Mouse (Mus musculus) testis, postnatal 14 days (tissue): ENCODE data around the gene Asic2.

Experiments
- DNase-seq: peaks from one replicate; pipeline ENCODE4 v3.0.0; 2021; ENCODE audit warnings: low spot score

Asic2 gene

DNA sequence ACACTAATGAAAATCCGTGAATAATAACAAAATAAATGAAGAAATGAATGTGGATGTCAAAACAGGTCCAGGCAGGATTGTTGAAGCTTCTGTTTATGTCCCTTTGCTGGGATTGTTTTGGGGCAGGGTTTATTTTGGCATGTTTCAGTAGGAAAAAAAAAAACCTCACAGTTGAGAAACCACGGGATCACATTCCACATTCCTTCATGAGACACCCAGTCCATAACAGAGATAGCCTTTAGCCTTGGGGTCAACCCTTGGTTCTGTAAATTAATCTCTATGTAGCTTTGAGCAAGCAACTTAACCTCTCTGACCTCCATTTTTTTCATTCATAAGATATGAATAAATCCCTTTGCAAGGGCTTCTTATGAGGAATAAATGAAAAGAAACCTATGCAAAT is 127.3 kb downstream of the Asic2 start:
- no peak for DNase-seq

DNA sequence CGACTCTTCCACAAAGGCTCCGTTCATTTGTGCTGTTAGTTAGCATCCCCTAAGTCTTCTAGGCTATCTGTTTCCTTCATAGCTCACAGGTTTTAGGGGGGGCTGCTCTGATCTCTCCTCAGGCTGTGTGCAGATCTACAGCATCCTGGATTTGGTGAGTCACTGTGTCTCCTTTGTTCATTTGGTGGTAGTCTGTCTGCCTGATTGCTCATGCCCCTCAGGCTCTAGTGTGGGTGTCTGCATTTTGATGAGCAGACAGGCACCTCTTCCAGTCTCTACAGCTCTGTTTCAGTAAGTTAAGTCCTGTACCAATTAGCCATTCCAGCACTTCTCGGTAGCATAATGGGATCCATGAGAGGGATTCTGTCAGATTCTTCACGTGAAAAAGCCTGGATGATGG is 129.8 kb downstream of the Asic2 start:
- no peak for DNase-seq

DNA sequence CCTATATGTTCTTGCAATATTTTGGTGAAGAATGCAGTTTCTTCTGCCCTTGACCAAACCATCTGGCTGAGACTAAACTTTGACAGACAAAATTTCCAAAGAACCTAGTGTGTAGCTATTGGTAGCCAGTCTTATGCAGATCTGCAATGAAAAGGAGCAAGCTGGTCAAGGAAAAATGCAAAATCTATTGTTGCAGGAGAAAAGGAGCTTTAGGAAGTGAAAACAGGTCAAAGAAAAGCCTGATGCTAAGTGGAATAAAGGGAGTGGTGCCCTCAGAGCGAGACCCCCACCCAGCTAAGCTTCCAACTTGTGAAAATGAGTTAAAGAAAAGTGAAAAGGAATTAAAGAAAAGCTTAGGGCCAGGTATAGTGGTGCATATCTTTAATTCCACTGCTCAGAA is 135.9 kb downstream of the Asic2 start:
- no peak for DNase-seq

DNA sequence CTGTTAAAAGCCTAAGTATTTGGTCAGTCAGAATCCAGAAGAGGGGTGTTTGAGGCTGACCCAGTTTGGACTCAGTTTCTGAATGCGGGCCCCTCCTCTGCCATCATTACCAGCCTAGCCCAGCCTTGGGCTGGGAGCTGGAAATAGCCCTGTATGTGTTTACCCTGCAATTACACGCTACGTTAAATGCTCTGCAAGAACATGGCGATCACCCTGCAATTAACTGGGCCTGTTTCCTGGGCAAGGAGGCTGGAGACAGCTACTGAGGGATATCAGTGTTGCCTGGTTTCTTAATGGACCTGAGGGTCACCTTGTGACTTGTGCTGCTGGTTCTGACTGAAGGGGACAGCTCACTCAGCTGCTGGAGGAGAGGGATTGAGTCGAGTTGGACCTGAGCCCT is 151.7 kb downstream of the Asic2 start:
- DNase-seq = no peak

DNA sequence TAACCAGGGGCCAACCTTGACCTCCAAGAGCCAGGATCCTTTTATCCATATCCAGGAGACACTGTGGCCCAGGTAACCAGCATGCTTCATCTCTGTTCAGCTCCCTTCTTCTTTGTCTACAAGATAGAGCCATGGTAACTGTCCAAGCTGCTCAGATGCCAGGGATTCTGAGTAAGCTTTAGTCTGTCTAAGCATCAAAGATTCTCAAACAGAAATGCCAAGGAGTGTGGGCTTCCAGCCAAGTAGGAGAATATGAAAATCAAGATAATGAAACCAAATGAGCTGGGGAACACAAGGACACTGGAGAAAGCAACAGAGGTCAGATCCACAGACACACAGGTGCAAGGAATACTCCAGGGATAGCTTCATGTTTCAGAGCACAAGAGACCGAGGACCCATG is 153.4 kb downstream of the Asic2 start:
- no peak for DNase-seq

DNA sequence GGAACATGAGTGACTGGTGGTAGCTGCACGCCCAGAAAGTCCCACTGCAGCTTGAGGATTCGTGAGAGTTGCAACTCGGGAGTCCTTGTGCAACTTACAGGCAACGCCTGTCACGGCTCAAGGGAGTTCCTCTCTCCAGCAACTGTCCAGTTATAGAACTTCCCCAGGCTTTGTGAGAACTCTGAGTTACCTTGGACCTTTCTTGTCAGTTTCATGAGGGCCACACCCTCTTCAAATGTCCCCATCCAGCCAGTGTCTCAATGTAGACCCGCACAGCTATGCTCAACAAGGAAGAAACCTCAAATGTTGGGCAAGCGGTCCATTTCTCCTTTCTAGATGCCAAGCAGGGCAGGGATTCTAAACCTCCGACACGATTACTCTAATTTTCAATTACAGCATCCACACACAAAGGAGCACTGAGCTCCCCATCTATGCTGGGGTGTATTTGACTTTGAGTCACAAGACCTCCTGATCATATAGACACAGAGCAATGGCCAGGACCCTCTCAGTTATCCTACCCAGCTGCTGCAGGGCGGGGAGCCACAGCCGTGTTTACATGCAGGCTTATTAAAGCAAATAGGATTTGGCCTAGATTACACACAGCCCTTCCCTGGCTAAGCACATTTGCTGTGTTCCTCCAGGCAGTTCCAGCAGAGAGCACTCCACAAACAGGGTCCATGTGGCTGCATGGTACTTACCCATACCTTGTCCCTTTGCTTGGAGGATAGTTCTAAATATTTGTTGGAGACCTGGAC is 161.2 kb downstream of the Asic2 start:
- no peak for DNase-seq

DNA sequence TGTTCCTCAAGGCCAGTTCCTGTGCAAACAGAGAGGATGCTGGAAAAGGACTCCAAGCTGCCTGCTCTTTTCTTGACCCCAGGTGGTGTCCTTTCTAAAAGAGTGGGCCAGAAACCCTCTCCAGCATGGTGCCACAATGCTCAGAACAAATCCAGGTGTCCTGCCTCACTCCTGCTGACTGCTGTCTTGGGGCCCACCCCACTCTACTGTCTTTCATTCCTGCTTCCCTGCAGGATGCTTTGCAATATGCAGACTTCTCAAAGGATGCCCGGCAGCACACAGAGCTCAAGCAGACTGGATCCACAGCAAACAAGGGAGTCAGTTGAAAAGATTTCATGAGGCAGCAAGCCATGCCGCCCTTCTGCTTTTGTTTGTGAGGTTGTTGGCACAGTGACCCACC is 164.7 kb downstream of the Asic2 start:
- no peak for DNase-seq

DNA sequence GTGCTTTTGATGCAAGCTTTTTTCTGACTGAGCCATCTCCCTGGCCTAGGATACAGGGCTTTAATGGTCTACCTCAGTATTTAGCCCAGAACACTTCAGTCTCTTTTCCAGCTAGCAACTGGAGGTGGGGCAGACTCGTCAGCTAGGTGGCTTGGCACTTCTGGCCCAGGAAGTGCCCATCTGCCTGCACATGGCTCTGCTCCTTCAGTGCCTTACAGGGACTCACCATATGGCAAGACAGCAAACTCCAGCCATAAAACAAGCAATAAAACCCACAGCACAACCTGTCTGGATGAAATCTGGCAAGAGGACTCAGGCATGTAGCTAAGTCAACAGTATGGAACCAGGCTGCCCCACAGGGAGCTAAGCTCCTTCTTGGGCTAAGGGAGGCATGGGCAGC is 165.6 kb downstream of the Asic2 start:
- no peak for DNase-seq

DNA sequence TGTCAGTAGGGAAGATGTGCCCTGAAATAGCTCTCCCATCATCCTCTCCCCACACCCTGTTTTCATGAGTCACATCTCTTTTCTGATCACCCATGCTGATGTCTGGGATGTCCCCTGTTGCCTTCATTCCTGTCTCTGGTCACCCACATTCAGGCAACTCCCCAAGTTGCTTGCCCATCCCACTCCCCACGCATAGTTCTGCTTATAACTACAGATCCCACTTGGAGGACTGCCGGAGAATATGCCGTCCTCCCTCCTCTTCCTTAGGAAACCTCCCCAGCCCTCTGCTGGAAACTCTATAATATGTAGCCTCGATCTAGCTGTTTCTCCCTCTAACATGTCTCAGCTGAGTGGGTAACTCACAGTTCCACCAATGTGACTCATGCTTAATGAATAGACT is 167.4 kb downstream of the Asic2 start:
- no peak for DNase-seq

DNA sequence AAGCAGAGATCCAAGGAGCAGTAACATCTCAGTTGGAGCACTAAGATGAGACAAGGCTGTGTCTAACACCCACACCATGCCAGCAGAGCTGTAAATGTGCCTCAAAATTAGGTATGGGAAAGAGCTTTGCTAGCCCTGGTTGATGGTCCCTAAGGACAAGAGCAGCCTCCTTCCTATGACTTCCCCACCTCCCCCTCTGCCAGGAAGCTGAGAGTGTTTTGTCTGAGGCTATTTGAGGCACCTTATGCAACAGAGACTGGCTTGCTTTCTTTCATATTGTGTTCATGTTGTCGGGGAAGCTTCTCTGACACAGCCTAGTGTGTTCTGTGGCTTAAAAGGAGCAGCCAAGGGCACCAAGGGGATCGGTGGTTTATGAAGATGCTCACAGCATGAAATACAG is 174.7 kb downstream of the Asic2 start:
- DNase-seq = no peak

DNA sequence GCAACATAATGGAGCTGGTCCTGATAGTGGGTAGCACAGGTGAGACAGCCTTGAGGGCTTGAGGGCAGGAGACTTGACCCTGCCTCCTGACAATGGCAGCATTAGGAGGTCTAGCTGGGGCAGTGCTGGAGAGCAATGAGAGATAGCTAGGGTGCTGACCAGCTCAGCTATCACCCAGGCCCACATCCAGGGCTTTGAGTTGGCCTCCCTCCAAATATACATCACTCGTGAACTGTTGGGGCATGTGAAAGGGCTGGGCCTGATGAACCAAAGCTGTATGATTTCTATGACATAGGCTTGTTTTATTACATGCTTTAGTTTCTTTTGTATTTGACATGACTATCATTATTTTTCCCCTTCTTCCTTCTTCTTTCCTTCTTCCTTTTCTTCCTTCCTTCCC is 176.7 kb downstream of the Asic2 start:
- no peak for DNase-seq

DNA sequence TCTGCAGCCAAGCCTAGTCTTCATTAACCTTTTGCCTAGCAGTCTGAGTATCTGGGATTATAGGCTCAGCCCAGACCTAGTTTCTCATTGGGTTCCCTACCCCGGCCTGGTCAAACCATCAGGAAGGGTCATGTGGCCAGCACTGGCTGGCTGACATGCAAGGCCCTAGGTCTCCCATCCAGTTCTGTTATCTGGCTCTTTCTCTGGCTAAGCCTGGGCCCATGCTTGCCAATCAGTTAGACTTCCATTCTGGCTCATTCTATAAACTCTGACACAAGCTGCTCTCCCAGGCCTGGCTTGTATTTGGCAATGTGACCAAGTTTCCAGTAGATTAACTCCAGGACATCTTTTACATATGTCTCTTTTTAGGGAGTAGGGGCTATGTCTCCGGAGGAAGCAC is 187.7 kb downstream of the Asic2 start:
- DNase-seq = no peak

DNA sequence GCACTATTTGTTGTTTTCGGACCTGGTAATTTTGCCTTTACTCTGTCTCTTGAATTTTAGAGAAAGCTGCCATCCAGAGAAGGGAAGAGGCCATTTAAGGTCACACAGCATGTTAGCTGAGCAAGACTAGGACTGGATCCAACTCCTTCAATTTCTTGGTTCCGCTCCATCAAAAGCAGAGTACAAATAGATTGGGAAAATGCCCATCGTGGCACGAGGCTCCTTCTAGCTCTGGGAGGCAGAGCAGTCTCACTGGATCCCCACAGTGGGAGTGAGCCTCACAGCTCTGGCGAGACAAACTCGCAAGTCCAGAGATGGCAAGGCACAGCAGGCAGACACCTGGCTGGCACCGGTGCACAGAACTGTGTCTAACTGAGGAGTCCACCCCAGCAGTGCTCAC is 188.4 kb downstream of the Asic2 start:
- DNase-seq = peak; percentile 13

DNA sequence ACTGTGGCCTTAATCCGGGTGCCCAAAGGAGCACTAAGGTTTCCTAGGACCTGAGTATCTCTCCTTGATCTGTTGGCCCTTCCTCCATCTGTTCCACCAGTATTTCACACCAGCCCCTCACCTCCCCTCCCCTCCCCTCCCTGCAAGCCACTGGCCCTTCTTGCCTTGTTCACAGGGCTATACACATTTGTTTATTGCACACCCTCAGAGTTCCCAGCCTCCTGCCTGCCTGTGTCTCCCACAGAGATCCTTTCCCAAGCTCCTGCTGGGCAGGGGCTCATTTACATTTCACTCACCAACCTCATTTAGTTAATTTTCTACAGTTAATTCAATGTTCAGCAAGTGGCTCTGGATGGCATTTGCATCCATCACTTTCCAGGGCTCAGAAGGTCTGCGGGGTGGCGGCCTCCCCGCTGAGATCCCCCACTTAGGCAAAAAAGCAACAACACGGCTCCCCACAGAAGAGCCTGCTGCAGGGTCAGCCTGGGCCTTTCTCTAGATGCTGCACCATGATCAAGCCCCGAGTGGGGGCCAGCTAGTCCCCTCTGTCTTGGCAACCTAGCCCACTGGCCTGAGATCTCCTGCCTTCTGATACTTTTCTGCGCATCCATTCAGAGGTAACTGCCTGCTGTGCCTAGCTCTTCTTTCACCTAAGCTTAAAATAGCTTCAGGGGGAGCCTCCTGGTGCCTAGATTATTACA is 196.9 kb downstream of the Asic2 start:
- no peak for DNase-seq

DNA sequence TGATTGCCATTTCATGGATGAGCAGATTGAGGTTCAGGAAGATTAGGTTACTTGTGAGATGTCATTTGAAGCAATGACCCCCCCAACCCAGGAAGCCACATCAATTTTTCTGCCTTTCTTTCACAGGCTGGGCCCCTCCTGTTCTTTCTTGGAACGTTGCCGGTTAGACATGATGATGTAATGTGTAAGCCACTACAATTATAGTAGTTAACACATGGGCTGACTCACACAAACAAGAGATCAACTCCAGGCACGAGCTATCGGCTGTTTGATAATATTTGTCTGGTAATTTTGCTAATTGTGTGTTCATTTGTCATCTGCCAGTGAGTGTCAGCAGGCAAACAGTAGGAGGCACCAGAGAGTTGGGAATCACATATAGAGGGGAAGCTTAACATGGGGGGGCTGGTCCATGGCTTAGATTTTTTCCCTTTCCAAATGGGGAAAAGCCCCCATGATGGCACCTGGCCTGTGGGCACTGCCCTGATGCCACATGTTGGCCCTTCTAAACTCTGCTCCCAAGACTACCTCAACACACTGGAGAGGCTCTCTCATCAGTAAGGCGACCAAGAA is 198.5 kb downstream of the Asic2 start:
- DNase-seq = no peak

DNA sequence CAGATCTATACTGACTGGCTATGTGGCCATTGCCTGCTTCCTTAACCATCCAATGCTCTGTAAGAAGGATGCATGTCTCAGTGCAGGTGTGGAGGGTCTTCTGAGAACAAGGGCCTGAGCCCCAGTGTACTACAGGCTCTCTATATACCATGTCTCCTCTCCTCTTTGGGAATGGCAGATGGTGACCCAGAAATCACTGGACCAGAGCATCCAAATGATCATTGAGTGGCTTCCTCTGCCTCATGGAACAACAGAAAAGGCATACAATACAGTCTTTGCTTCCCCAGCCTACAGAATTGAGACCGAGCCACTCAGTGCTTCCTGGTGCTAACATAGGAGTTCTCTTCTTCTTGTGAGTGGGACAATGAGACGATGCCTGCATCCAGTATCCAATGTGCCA is 200.0 kb downstream of the Asic2 start:
- DNase-seq = no peak

DNA sequence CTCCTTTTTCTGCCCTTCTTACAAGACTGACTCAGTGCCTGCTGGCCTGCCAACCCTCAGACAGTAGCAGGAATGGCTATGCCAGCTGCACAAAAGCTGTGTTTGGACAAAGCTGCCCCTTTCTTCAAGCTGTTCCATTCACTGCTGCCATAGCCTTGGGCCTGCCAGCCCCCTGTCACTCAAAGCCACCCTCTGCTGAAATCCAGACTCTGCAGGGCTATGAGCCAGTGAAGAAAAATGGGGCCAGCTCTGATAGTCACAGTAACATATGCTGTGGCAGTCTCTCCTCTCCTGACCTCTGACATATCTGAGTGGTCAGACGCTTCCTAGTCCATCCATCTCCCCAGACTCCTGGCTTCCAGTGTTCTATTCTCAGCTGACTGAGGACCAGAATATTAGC is 200.5 kb downstream of the Asic2 start:
- no peak for DNase-seq

DNA sequence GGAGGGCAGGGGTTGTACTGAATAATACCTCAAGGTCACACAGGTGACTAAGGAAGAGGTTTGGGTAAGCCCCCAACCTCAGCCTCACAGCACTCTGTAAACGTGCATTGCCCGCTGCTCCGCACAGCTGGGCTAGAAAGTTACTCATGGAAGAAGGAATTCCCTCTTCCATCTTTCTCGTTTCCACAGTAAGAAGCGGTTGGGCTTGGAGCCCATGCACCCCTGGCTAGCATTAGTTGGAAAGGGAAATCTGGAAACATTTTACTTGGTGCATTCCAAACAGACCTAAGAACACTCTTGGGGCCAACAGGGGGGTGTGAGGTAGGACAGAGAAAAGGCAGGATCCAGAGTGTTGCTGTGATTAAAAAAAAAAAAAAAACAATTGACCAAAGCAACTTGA is 203.0 kb downstream of the Asic2 start:
- DNase-seq = no peak

DNA sequence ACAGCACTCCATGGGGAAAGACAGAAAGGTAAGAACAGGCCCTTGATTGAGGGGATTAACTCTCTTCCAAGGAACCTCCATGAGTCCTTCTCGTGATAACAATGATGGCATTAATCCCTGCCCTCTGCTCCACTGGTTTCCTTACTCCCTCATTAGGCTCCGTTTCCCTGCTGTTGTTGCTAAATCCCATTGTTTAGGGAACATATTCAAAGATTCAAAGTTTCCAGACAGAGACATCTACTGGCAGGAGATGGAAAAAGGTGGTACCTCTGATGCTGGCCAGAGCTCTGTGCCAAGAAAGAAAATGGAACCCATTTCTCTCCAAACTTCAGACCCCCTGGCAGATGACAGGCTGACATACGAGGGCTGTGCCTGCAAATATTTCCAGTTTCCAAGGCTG is 203.5 kb downstream of the Asic2 start:
- DNase-seq = no peak

DNA sequence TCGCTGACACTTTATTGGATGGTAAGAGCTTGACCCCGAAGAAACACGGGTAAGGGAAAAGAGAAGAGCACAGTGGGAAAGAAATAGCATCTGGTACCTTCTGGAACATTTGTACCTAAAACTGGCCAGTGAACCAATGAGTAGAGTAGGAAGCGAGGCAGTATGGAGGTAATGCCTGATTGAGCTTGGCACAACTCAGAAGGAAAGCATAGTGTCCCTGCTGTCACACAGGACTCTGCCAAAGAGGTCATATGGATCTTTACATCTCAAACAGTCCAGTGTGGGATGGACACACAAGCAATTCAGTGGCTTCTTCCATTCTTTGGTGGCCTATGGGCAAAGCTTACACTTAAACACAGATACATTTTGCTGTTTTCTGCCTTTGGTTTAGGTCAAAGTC is 211.0 kb downstream of the Asic2 start:
- no peak for DNase-seq

DNA sequence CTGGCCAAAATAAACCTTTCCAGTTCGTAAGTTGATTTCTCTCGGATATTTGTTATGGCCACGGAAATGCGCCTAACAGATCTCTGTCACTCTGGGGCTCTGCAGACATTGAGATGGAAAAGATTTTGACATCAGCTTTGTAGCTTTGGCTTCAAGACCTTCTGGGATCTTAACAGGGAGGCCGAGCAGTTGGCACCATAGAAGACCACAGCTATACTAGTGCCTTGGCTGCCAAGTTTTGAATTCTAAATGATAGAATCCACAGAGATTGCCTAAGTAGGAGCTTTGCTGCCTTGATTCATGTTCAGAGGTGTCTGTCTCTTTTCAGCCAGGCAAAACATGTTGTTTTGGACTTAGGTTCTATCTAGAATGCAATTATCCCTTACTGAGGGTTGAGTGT is 217.4 kb downstream of the Asic2 start:
- no peak for DNase-seq

DNA sequence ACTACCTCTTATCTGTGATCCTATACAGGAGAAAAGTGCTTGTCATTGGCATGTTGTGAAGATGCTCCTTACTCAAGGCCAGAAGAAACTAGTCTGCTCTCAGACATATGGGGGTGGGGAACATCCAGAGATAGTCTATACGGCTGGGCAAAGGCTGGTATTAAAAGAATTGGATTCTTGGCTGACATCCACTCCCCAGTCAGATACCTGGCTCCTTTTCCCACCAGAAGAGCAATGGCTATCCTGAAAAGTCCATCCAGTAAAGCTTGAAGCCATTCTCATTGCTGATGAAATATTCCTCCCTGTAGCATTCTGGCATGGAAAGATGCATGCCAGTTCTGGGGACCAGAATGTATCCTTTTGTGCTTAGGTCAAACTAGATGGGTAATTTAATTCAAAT is 218.2 kb downstream of the Asic2 start:
- DNase-seq = no peak

DNA sequence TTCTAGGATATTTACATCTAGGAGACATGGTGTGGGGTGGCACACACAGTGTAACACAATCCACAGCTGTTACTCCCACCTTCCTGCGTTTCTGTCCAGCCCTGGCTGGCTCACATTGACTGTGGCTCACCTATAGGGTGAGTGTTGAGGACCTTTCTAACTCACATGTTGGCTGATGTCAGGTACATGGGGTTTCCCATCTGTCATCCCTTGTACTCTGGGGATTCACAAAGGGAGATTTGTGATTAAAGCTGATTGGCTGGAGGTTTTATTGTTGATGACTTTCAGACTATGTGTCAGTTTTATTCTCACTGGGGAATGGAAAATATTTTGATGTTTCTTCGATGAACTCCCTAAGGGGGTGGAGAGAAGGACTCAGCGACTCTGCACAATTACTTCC is 229.3 kb downstream of the Asic2 start:
- no peak for DNase-seq

DNA sequence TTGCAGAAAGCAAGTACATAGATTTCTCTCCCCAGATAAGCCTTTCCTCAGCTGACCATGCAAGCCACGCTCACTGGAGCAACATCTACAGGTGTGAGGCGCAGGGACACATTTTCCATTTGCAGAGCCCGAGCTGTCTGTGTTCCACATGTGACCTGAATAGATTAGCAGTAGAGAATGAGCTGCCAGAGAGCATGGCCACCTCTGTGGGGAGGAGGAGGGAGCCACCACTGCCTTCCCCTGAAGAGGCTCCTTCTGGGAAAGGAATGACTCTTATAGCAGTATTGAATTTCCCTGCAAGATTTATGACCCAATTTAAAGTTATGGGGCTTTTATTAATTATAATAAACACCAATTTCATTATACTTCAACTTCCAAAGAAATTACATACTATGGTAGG is 230.5 kb downstream of the Asic2 start:
- no peak for DNase-seq
